Mouse (Mus musculus) cerebral cortex, adult 2 months (tissue): ENCODE measurements around the gene Zfp609.

ENCODE experiments used
- WGBS: fragments of 180-500 bp; shearing (Covaris S2); methylation state at CpG from one replicate; pipeline ENCODE4 v1.1.7; 2018; 5-methylcytosine and 5-hydroxymethylcytosine counted together

Zfp609 gene

DNA sequence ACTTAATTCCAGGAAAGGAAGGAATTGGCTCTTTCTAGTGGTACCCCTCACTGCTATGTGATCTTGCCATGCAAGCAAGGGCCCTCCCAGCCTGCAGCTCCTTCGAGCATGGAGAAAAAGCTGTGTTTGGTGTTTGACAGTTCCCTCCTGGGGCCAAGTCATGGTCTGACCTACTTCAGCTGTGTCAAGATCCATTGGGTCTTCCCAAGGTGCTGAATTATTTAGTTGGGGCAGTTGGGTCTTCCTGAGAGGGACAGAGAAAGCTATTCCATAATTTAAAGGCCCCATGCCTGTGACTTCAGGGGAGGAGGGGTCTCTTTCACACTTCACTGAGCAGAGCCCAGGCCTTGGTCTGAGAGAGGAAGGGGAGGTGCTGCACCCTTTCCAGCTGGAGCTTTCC lies 165.9 kb downstream of the Zfp609 start:
- 90% methylated on average over 1 of the region's 1 CpGs for WGBS

- 73% methylated on average over 5 of the region's 5 CpGs for WGBS
Observed at GRCm38 (mm10) chr9:65661029-65661428, 166.3 kb downstream of the Zfp609 start.

GRCm38 (mm10) chr9:65657218-65657617 lies 170.1 kb downstream of the Zfp609 start:
- WGBS, result 80% methylated on average over 3 of the region's 3 CpGs

DNA sequence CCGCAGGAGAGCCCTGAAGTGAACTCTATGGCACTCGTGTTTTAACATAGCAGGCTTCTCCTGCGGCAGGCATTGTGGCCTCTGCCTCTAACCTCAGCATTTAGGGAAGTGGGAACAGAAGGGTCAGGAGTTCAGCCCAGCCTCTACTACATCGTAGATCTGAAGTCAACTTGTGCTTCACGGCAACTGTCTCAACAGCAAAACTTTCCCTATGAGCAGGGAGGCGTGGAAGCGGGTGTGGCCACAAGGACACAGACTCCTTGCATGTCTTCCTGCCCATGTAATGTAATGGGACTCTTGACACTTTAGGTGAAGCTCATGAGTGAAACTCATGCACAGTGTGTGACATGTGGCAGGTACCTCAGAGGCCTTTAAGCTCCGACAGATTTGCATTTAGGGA lies 171.8 kb downstream of the Zfp609 start:
- whole genome bisulfite sequencing, result 87% methylated on average over 8 of the region's 8 CpGs

DNA sequence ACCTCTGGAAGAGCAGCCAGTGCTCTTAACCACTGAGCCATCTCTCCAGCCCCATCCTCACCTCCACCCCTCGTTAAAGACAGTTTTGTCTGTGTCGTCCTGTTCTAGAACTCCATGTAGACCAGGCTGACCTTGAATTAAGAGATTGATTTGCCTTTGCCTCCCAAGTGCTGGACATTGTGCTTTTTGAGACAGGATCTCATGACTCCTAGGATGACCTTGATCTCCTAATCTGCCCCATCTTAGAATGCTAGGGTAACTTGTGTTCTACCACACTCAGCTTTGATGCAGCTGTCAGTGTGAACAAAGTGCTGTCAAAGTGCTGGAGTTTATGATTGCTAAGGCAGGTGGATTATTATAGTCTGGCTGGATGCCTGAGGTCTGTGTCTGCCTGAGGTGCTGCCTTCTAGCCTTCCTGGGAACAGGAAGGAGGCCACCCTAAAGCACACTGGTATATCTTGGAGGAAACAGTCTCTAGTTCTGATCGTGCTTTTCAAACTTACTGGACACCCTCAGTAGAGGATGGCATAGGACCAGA lies 172.6 kb downstream of the Zfp609 start:
- WGBS, result 90% methylated on average over 3 of the region's 3 CpGs

DNA sequence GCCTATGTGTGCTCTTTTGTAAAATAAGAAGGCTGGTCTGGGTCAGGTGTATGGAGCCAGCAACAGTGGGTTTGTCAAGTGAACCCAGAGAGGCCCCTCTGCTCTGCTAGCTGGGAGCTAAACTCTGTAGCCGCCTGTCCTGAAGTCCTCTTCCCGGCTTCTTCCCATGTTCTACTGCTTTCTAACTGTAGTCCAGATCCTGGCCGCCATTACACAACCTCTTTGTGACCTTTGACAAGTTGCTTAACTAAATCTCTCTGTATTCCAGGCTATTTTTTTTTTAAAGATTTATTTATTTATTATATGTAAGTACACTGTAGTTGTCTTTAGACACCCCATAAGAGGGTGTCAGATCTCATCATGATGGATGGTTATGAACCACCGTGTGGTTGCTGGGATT lies 173.6 kb downstream of the Zfp609 start:
- WGBS, result 95% methylated on average over 4 of the region's 4 CpGs

DNA sequence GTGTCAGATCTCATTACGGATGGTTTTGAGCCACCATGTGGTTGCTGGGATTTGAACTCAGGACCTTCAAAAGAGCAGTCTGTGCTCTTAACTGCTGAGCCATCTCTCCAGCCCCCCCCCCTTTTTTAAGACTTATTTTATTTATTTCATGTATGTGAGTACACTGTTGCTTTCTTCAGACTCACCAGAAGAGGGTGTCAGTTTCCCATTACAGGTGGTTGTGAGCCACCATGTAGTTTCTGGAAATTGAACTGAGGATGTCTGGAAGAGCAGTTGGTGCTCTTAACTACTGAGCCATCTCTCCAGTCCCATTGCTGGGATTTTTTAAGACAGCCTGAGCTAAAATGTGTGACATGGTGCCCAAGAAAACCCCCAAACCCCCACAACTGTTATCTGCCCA lies 175.4 kb downstream of the Zfp609 start:
- 100% methylated on average over 1 of the region's 1 CpGs for WGBS

- 68% methylated on average over 1 of the region's 1 CpGs for WGBS
Observed at GRCm38 (mm10) chr9:65649997-65650396, 177.4 kb downstream of the Zfp609 start.

DNA sequence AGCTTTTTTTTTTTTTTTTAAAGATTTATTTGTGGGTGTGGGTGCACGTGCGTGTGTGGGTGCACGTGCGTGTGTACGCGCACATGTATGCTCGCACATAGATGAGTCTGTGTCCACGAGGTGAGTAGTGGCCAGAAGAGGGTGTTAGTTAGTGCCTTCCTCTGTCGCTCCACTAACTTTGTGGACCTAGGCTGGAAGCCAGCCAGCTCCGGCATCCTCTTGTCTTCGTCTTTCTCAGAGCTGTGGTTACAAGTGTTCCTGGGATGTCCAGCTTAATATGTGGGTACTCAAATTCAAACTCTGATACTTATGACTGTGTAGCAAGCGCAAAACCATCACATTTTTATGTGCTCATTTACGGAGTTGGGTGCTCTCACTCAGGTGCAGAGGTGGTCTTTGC lies 178.6 kb downstream of the Zfp609 start:
- WGBS, result 92% methylated on average over 13 of the region's 13 CpGs

- WGBS, result 95% methylated on average over 2 of the region's 2 CpGs
Observed at GRCm38 (mm10) chr9:65646782-65647181, 180.6 kb downstream of the Zfp609 start.

- 64% methylated on average over 3 of the region's 3 CpGs for WGBS
Observed at GRCm38 (mm10) chr9:65645984-65646383, 181.4 kb downstream of the Zfp609 start.

DNA sequence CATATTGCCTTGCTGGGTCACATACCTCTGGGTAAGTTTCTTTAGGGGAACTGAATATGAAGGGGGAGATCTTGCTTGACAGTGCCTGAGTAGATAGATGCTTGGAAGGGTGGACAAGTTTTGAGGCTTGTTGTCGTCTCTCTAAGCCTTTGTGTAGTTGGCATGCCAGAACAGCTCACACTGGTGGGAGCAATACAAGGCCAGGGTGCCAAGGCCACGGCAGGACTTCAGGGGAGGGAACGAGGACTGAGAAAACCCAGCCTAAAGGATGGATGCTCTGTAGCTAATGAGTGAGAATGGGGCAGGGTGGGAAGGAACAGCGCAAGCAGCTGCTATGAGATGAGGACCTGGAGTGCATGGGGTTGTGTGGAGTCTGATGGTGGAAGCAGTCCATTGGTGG lies 182.4 kb downstream of the Zfp609 start:
- WGBS, result 89% methylated on average over 4 of the region's 4 CpGs
